Mouse (Mus musculus): ENCODE results near the gene Tctn1.

Gene Tctn1

GRCm38 (mm10) chr5:122285029-122285766 is 20.9 kb upstream of the Tctn1 start:
- peak; percentile 61 to 75 for DNase-seq

GRCm38 (mm10) chr5:122284183-122285028 is 20.1 kb upstream of the Tctn1 start, which contains the start of gene Pptc7:
Gene Pptc7, plus strand, starts transcription at chr5:122284365.
- peak; percentile 96 to 97 for DNase-seq

GRCm38 (mm10) chr5:122283828-122284182 is 19.5 kb upstream of the Tctn1 start:
- no peak for DNase-seq

- peak; percentile 48 to 73 for DNase-seq
These were observed 16.7 kb upstream of the Tctn1 start for GRCm38 (mm10) chr5:122280827-122281462.

- no peak for DNase-seq
These were observed 16.2 kb upstream of the Tctn1 start for GRCm38 (mm10) chr5:122280422-122280826.

- no peak for DNase-seq
These were observed 15.7 kb upstream of the Tctn1 start for GRCm38 (mm10) chr5:122279799-122280421.

GRCm38 (mm10) chr5:122278946-122279345 is 14.7 kb upstream of the Tctn1 start:
- DNase-seq, result no peak

- DNase-seq, result peak; percentile 30 to 63
These were observed 10.5 kb upstream of the Tctn1 start for GRCm38 (mm10) chr5:122274785-122275184.

GRCm38 (mm10) chr5:122272821-122273220 is 8.6 kb upstream of the Tctn1 start:
- DNase-seq, result no peak

GRCm38 (mm10) chr5:122268858-122269604 is 4.8 kb upstream of the Tctn1 start:
- DNase-seq, result no peak

- DNase-seq, result peak; percentile 86
These were observed 3.6 kb upstream of the Tctn1 start for GRCm38 (mm10) chr5:122267899-122268298.

- no peak for DNase-seq
These were observed 2.9 kb upstream of the Tctn1 start for GRCm38 (mm10) chr5:122267136-122267535.

- DNase-seq, result no peak
These were observed 1.7 kb upstream of the Tctn1 start for GRCm38 (mm10) chr5:122265942-122266341.

GRCm38 (mm10) chr5:122265187-122265586 is 927 bp upstream of the Tctn1 start:
- DNase-seq, result peak in 1 of 2 experiments; percentile 26

- no peak for DNase-seq
These were observed 2.2 kb downstream of the Tctn1 start for GRCm38 (mm10) chr5:122262104-122262503.

- DNase-seq, result no peak
These were observed 6.1 kb downstream of the Tctn1 start for GRCm38 (mm10) chr5:122258027-122258741.

GRCm38 (mm10) chr5:122251895-122252606 is 12.2 kb downstream of the Tctn1 start:
- DNase-seq, result no peak

- no peak for DNase-seq
These were observed 15.0 kb downstream of the Tctn1 start for GRCm38 (mm10) chr5:122249281-122249680.

GRCm38 (mm10) chr5:122247934-122248333 is 16.3 kb downstream of the Tctn1 start:
- DNase-seq, result no peak

- DNase-seq, result no peak
These were observed 16.7 kb downstream of the Tctn1 start for GRCm38 (mm10) chr5:122247529-122247928.

Measured in kidney, postnatal 4 days (tissue).